ENCODE assay signal across 9 mouse cellular contexts in genomic region chr7:80667190-80667589, GRCm38 (mm10). TPM values are rescaled to one million over a fixed set of nuclear protein-coding genes. Genes with fewer than 3 reads are reported as not detected.
DNase-seq lines count a peak whose midpoint lies in the region; ATAC-seq and TF ChIP-seq lines count a peak whose summit lies in the region.
"Had no signal": no experiment of that assay in that cellular context is flagged by ENCODE, and none has a peak within 500 bp of the region (broad histone marks: within the 10 kb centered on the region; RNA-seq: fewer than 3 reads in every experiment).

No protein-coding gene starts in this region.

- peaks cover 44% of the 10 kb centered on the region for H3K4me1 ChIP-seq in heart, embryonic 12.5 days (replicated peaks)
- peaks cover 17 to 36% of the 10 kb centered on the region in 2 experiments for H3K4me1 ChIP-seq in MEL (ENCODE audit: control insufficient read depth in 1 of 2, insufficient read depth in 2 of 2, low read length in 2 of 2)
- H3K4me1 ChIP-seq in kidney, adult 2 months (ENCODE audit: control insufficient read depth, insufficient read depth, low read length) = peaks cover 13% of the 10 kb centered on the region; the same call in 1 of the 2 replicates
- peaks cover 21% of the 10 kb centered on the region for H3K4me1 ChIP-seq in liver, postnatal 0 days (ENCODE audit: insufficient read depth)

- no peak for TF ChIP-seq CTCF in MEL (IDR thresholded peaks at IDR 0.05 in 2 of 3, conservative IDR thresholded peaks at IDR 0.05 in 1 of 3; ENCODE audit: control insufficient read depth in 1 of 3, insufficient read depth in 1 of 3, low read depth in 2 of 3, low read length in 3 of 3, poor library complexity in 1 of 3, severe bottlenecking in 1 of 3)
- TF ChIP-seq CTCF in kidney, adult 2 months (conservative IDR thresholded peaks at IDR 0.05; ENCODE audit: insufficient read depth, insufficient read length, low read depth, low read length) = no peak
- no peak for TF ChIP-seq CTCF in liver, postnatal 0 days (IDR thresholded peaks at IDR 0.05; ENCODE audit: low read depth)

- no peak for TF ChIP-seq RAD21 in MEL (IDR thresholded peaks at IDR 0.05; ENCODE audit: low read depth, low read length)

- no peak; the same call in 1 of the 2 replicates for ATAC-seq in heart, embryonic 12.5 days (ENCODE audit: insufficient number of reproducible peaks, low FRiP score)
- ATAC-seq in liver, postnatal 0 days = peak; percentile 71
- no peak for ATAC-seq in monocyte, adult 5-6 weeks (replicated peaks; ENCODE audit: insufficient number of reproducible peaks, low FRiP score, low TSS enrichment, poor library complexity, severe bottlenecking)

- H3K9me3 ChIP-seq in heart, embryonic 12.5 days (replicated peaks) = no peaks in the 10 kb centered on the region
- no peaks in the 10 kb centered on the region for H3K9me3 ChIP-seq in MEL (replicated peaks; ENCODE audit: insufficient read depth, low read length)
- H3K9me3 ChIP-seq in liver, postnatal 0 days (ENCODE audit: low read length) = no peaks in the 10 kb centered on the region

- H3K9ac ChIP-seq in heart, embryonic 12.5 days = peak overlapping the region; percentile 44; the same call in 1 of the 2 replicates
- peak overlapping the region; percentile 64 for H3K9ac ChIP-seq in MEL (ENCODE audit: control insufficient read depth, low read depth, low read length, poor library complexity, severe bottlenecking)
- no peak overlapping the region for H3K9ac ChIP-seq in liver, postnatal 0 days (replicated peaks)

- DNase-seq in heart, postnatal 4 days = no peak
- peak; percentile 88 for DNase-seq in MEL (ENCODE audit: low read depth, low spot score)
- peak; percentile 69 for DNase-seq in kidney, adult 2 months
- no peak for DNase-seq in liver, postnatal 0 days
- no peak for DNase-seq in Muller cell, postnatal 12 days (ENCODE audit: inconsistent ontology term)
- no peak for DNase-seq in adrenal gland, adult 2 months
- DNase-seq: lung, postnatal 4 days had no signal

- H3K4me2 ChIP-seq in heart, embryonic 12.5 days = peak overlapping the region; percentile 43
- peak overlapping the region; percentile 51 for H3K4me2 ChIP-seq in liver, postnatal 0 days (ENCODE audit: low read depth, low read length)

- H3K79me2 ChIP-seq in MEL (ENCODE audit: control insufficient read depth, insufficient read depth, low read length, poor library complexity) = peaks cover 3% of the 10 kb centered on the region; the same call in 1 of the 2 replicates

- no peak overlapping the region for H3K4me3 ChIP-seq in heart, embryonic 12.5 days
- peak overlapping the region; percentile 49 to 56 for H3K4me3 ChIP-seq in MEL (ENCODE audit: control insufficient read depth in 1 of 2, insufficient read depth in 1 of 2, low read depth in 2 of 2, low read length in 2 of 2)
- no peak overlapping the region for H3K4me3 ChIP-seq in kidney, adult 2 months (ENCODE audit: insufficient read depth, low read depth, low read length)
- H3K4me3 ChIP-seq in liver, postnatal 0 days (ENCODE audit: low read depth, low read length) = no peak overlapping the region

- TF ChIP-seq EP300 in MEL (IDR thresholded peaks at IDR 0.05; ENCODE audit: low read depth in 1 of 2, low read length in 2 of 2) = peak; percentile 92 to 94
- peak; percentile 61; the same call in 1 of the 2 replicates for TF ChIP-seq EP300 in liver, postnatal 0 days (IDR thresholded peaks at IDR 0.05; ENCODE audit: low read depth)

- 0 out of 2 replicates have a peak, but pooled peaks cover 7% of the 10 kb centered on the region for H3K36me3 ChIP-seq in heart, embryonic 12.5 days
- H3K36me3 ChIP-seq in MEL (ENCODE audit: control insufficient read depth in 1 of 2, insufficient read depth in 2 of 2, low read length in 2 of 2) = peaks cover 0 to 34% of the 10 kb centered on the region in 2 experiments; a peak in 2 of 4 replicates
- H3K36me3 ChIP-seq in kidney, adult 2 months (ENCODE audit: control insufficient read depth, insufficient read depth, low read length) = no peaks in the 10 kb centered on the region
- H3K36me3 ChIP-seq in liver, postnatal 0 days (replicated peaks; ENCODE audit: insufficient read depth, low read length) = 0 out of 2 replicates have a peak, but pooled peaks cover 2% of the 10 kb centered on the region

- peak overlapping the region; percentile 89 for H3K27ac ChIP-seq in heart, embryonic 12.5 days (ENCODE audit: poor library complexity, severe bottlenecking)
- H3K27ac ChIP-seq in MEL (ENCODE audit: control insufficient read depth, low read depth, low read length) = peak overlapping the region; percentile 90
- peak overlapping the region; percentile 62 for H3K27ac ChIP-seq in kidney, adult 2 months (ENCODE audit: insufficient read depth, low read depth, low read length)
- H3K27ac ChIP-seq in liver, postnatal 0 days (ENCODE audit: low read depth) = peak overlapping the region; percentile 61

- H3K27me3 ChIP-seq in heart, embryonic 12.5 days (replicated peaks) = no peaks in the 10 kb centered on the region
- H3K27me3 ChIP-seq in MEL (ENCODE audit: control insufficient read depth in 1 of 2, insufficient read depth in 2 of 2, low read length in 2 of 2) = no peaks in the 10 kb centered on the region
- no peaks in the 10 kb centered on the region for H3K27me3 ChIP-seq in kidney, adult 2 months (replicated peaks; ENCODE audit: control insufficient read depth, insufficient read depth, low read length)
- no peaks in the 10 kb centered on the region for H3K27me3 ChIP-seq in liver, postnatal 0 days (ENCODE audit: insufficient read depth, low read length)

- TF ChIP-seq POLR2A in MEL (IDR thresholded peaks at IDR 0.05; ENCODE audit: control insufficient read depth in 1 of 2, insufficient read depth in 1 of 2, low read depth in 1 of 2, low read length in 2 of 2, poor library complexity in 1 of 2) = no peak
- TF ChIP-seq POLR2A in kidney, adult 2 months (IDR thresholded peaks at IDR 0.05; ENCODE audit: low read depth, low read length) = no peak

- WGBS in heart, embryonic 12.5 days = 25% methylated on average over 11 of the region's 11 CpGs
- WGBS in kidney, adult 2 months = 55% methylated on average over 11 of the region's 11 CpGs
- WGBS in liver, postnatal 0 days (ENCODE audit: insufficient replicate concordance) = 15% methylated on average over 11 of the region's 11 CpGs

TF ChIP-seq in MEL, 35 proteins besides CTCF, POLR2A, EP300 and RAD21 (continues in another document):
- TF ChIP-seq ETS1 (IDR thresholded peaks at IDR 0.05; ENCODE audit: low read depth, low read length) = peak; percentile 92
- peak; percentile 52; the same call in 1 of the 2 replicates for TF ChIP-seq BHLHE40 (IDR thresholded peaks at IDR 0.05; ENCODE audit: borderline replicate concordance, low read depth, low read length)
- peak; percentile 90 for TF ChIP-seq SIN3A (IDR thresholded peaks at IDR 0.05; ENCODE audit: low read length)
- TF ChIP-seq POLR2AphosphoS2 (IDR thresholded peaks at IDR 0.05; ENCODE audit: low read length) = 0 out of 2 replicates have a peak, but pooled peaks have one; percentile 40
- TF ChIP-seq CHD2 (IDR thresholded peaks at IDR 0.05; ENCODE audit: low read length) = peak; percentile 70
- TF ChIP-seq TBP (IDR thresholded peaks at IDR 0.05; ENCODE audit: low read depth, low read length) = peak; percentile 50; the same call in 1 of the 2 replicates
- TF ChIP-seq ZKSCAN1 (IDR thresholded peaks at IDR 0.05; ENCODE audit: low read depth, low read length) = no peak
- TF ChIP-seq ZC3H11A (IDR thresholded peaks at IDR 0.05; ENCODE audit: low read depth, low read length) = no peak
- TF ChIP-seq ELF1 (IDR thresholded peaks at IDR 0.05; ENCODE audit: low read depth, low read length) = 0 out of 2 replicates have a peak, but pooled peaks have one; percentile 24
- peak; percentile 93 for TF ChIP-seq GATA1 (IDR thresholded peaks at IDR 0.05; ENCODE audit: low read depth, low read length)
- peak; percentile 51; the same call in 1 of the 2 replicates for TF ChIP-seq NELFE (IDR thresholded peaks at IDR 0.05; ENCODE audit: low read depth, low read length)
- TF ChIP-seq MYC (IDR thresholded peaks at IDR 0.05; ENCODE audit: low read depth, low read length) = peak; percentile 87; the same call in 1 of the 2 replicates
- TF ChIP-seq MAZ (IDR thresholded peaks at IDR 0.05; ENCODE audit: low read depth, low read length) = peak; percentile 67; the same call in 1 of the 2 replicates
- TF ChIP-seq NRF1 (IDR thresholded peaks at IDR 0.05; ENCODE audit: insufficient read depth, low read depth, low read length, poor library complexity, severe bottlenecking) = no peak
- TF ChIP-seq SMC3 (IDR thresholded peaks at IDR 0.05; ENCODE audit: low read depth, low read length) = 0 out of 2 replicates have a peak, but pooled peaks have one; percentile 10
- TF ChIP-seq USF2 (IDR thresholded peaks at IDR 0.05; ENCODE audit: borderline replicate concordance in 1 of 2, insufficient read depth in 1 of 2, low read depth in 1 of 2, low read length in 2 of 2) = no peak
- TF ChIP-seq E2F4 (IDR thresholded peaks at IDR 0.05; ENCODE audit: borderline replicate concordance, low read depth, low read length) = no peak
- peak; percentile 85 for TF ChIP-seq RCOR1 (IDR thresholded peaks at IDR 0.05; ENCODE audit: low read depth, low read length)
- TF ChIP-seq TCF12 (IDR thresholded peaks at IDR 0.05; ENCODE audit: low read depth, low read length) = peak; percentile 90
- peak; percentile 45 for TF ChIP-seq HCFC1 (IDR thresholded peaks at IDR 0.05; ENCODE audit: low read depth, low read length)
- peak; percentile 68 for TF ChIP-seq TAL1 (IDR thresholded peaks at IDR 0.05; ENCODE audit: low read length)
- no peak; the same call in 1 of the 2 replicates for TF ChIP-seq ZNF384 (IDR thresholded peaks at IDR 0.05; ENCODE audit: low read depth, low read length)
- TF ChIP-seq ZMIZ1 (IDR thresholded peaks at IDR 0.05; ENCODE audit: low read depth, low read length) = no peak
- no peak for TF ChIP-seq KAT2A (conservative IDR thresholded peaks at IDR 0.05; ENCODE audit: low read depth, low read length)
- no peak for TF ChIP-seq UBTF (IDR thresholded peaks at IDR 0.05; ENCODE audit: borderline replicate concordance, insufficient read depth, low read depth, low read length)

RNA-seq across cellular contexts. Expression of gene Crtc3, which starts 21.5 kb away (rescaled TPM):
- polyA plus RNA-seq in heart, embryonic 12.5 days (2016; fragmentation: Nextera tagmentation; extraction: Ambion mirVana) = 16.7 and 16.9 TPM in 2 replicates
- 10 to 100 TPM; 19.5 to 20.3 TPM for total RNA-seq in heart, postnatal 4 days (2021)
- 4.2 and 5.0 TPM in 2 replicates for total RNA-seq in MEL (2012; rRNA removed)
- polyA plus RNA-seq in MEL (2012; ENCODE audit: insufficient read depth in 1 of 2, insufficient read length in 2 of 2, low read depth in 1 of 2, low replicate concordance in 2 of 2, missing spikeins in 1 of 2) = 10 to 100 TPM in 1 of 2 experiments, not detected in 1; 15.8 TPM
- polyA plus RNA-seq in kidney, adult 2 months (2012; rRNA removed) = 13.2 and 13.3 TPM in 2 replicates
- 4.1 and 5.4 TPM in 2 replicates for polyA plus RNA-seq in liver, postnatal 0 days (2015; fragmentation: Nextera tagmentation; extraction: Ambion mirVana)
- total RNA-seq in adrenal gland, adult 2 months (2021) = 10 to 100 TPM; 27.1 to 27.7 TPM
- 39.7 and 50.3 TPM in 2 replicates for polyA plus RNA-seq in adrenal gland, adult 2 months (2012; rRNA removed)
- total RNA-seq in monocyte, adult 5-6 weeks (2017) = 15.6 to 23.1 TPM (median 18.1 TPM) in 3 replicates

Comparison
In these comparisons a context has a peak if more than half of its experiments do, and no peak if none do; other contexts are left out.
1. H3K4me3 ChIP-seq: peak in MEL (2 of 2); none in heart, embryonic 12.5 days (single experiment), kidney, adult 2 months (single experiment) and liver, postnatal 0 days (single experiment).
2. DNase-seq: peak in MEL (single experiment) and kidney, adult 2 months (single experiment); none in heart, postnatal 4 days (single experiment), liver, postnatal 0 days (single experiment), Muller cell, postnatal 12 days (single experiment) and adrenal gland, adult 2 months (single experiment).
3. Peak in every context shown above with its lines, with median percentiles within 50 percentile points of each other: H3K27ac ChIP-seq.